Mouse (Mus musculus) mouse embryonic stem cell (cell line): ENCODE measurements around the gene Fam166a.

ENCODE experiments used
- in situ Hi-C, 2 experiments: fragments of 300-500 bp; cut with MboI; formaldehyde crosslinking; loops; 1 replicate in 1 of 2; 3 replicates in 1 of 2; pipeline ENCODE4 v1.14.3; 2019 to 2020; ENCODE audit warnings: low sequenced_read_pairs in 2 of 2, low pct_unique_long_range_greater_than_20kb in 1 of 2, mixed read lengths in 1 of 2; ENCODE audit not compliant: unreplicated experiment in 1 of 2

The Fam166a gene

DNA sequence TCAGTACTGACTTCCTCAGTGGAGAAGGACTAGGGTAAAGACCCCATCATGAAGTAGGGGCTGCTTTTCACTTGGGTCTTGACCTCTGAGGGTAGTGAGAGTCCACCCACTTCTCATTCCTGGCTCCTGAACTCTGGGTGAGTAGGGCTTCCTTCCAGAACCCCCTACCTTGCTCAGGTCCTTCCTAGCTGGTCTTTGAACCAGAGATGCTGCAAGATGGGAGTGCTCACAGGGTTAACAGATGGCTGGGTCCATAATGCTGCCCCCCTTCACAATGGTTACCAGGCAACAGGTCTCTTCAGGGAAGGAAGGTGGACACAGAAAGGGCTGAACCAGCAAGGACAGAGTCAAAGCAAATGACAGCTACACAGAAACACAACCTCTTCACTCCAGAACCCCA is at the start of gene Fam166a:
Gene Fam166a, plus strand, starts transcription at position 301 of the 400 bp plus-strand sequence.
- in situ Hi-C loops = no loop called here

GRCm38 (mm10) chr2:25169778-25170177 is 48.8 kb upstream of the Fam166a start:
- in situ Hi-C loops = no loop called here

- in situ Hi-C loops = no loop called here
Observed at GRCm38 (mm10) chr2:25170326-25171100, 48.0 kb upstream of the Fam166a start.

- in situ Hi-C loops = no loop called here
Observed at GRCm38 (mm10) chr2:25171101-25171768, 47.3 kb upstream of the Fam166a start.

DNA sequence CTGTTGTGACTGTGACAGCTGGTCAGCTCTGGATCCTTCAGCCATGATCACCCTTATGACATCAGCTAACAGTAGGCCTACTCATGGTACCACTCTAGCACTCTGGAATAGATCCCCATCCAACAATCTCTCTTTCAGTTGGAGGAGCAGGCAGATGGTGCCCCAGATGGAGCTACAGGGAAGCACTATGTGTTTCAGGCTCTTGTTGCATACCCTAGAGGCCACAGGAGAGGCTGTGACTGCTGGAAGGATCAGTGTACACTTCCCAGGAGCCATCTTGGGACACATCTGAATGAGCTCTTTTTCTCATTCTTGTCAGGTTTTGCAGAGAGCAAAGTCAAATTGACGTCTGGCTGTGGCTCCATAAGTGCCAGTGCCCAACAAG is 46.8 kb upstream of the Fam166a start:
- in situ Hi-C loops = no loop called here

DNA sequence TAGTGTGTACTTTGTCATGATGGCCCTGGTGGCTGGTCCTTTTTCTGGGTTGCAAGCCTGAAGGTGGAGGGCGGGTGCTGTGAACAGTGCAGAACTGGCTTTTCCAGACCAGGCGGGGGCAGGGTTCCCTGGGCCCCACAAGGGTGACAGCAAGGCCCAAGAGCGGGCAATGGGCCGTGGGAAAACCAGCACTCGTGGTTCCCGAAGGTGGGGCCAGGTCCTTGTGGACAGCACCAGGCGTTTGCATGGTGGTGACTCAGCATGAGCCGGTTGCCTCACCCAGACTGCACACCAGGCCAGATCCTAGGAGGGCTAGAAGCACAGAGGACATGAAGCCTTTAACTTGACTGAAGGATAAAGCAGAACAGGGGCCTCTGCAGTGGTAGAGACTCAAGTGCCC is 45.9 kb upstream of the Fam166a start:
- in situ Hi-C loops = no loop called here

DNA sequence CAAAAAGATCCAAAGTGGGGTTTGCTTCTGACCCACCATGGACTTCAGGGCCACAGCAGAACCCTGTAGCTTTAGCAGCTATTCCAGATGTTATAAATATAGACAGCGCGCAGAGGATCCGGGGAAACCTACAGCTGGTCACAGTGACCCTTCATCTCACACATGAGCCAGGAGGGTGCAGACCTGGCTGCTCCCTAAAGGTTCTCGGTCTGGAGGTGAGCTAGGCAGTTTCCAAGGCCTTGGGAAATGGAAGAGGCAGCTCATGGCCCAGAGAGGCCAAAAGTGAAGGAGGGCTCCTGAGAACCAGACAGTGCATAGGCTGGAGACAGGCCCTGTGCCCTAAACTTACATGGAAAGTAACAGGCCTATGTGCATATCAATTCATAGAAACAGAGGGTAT is 44.7 kb upstream of the Fam166a start:
- in situ Hi-C loops = no loop called here

- in situ Hi-C loops = no loop called here
Observed at GRCm38 (mm10) chr2:25174866-25175689, 43.5 kb upstream of the Fam166a start.

- in situ Hi-C loops = no loop called here
Observed at GRCm38 (mm10) chr2:25175690-25176078, 42.9 kb upstream of the Fam166a start.

GRCm38 (mm10) chr2:25176573-25176972 is 42.0 kb upstream of the Fam166a start:
- in situ Hi-C loops = no loop called here

DNA sequence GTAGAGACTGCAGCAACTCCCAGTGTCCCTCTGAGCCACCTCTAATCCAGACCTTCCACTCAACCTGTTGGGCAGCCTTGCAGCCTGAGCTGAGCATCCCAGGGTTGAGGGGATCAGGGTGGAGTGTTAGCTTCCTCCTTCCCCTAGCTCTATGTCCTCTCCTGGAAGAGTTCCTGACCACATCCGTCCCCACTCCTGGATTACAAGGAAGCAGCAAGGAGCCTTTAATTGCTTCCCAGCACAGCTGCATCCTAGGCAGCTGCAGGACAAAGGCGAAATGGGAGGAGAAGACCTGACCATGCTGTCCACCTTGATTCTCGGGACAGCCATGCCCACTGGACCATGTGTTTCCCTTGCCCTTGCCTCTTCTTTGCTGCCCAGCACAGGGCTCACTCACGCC is 41.5 kb upstream of the Fam166a start:
- in situ Hi-C loops = no loop called here

DNA sequence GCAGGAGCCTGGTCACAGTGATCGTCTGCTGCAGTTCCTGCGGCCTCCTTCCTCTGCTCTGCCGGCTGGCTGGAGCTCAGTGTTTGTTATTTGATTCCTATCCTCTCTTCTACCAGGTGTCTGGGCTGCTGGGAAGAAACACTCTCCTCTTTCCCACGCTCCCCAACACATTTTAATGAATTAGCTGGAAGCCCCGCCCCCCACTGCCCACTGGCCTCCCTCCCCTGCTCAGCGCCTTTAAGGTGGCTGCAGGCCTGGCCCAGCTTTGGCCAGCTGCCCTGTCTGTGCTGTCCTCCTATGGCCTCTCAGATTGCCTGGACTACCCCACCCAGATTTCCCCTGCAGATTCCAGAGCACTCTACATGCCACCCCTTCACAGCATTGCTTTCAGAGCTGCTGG is 40.9 kb upstream of the Fam166a start:
- in situ Hi-C loops = no loop called here

GRCm38 (mm10) chr2:25178285-25178972 is 40.1 kb upstream of the Fam166a start:
- in situ Hi-C loops = no loop called here

DNA sequence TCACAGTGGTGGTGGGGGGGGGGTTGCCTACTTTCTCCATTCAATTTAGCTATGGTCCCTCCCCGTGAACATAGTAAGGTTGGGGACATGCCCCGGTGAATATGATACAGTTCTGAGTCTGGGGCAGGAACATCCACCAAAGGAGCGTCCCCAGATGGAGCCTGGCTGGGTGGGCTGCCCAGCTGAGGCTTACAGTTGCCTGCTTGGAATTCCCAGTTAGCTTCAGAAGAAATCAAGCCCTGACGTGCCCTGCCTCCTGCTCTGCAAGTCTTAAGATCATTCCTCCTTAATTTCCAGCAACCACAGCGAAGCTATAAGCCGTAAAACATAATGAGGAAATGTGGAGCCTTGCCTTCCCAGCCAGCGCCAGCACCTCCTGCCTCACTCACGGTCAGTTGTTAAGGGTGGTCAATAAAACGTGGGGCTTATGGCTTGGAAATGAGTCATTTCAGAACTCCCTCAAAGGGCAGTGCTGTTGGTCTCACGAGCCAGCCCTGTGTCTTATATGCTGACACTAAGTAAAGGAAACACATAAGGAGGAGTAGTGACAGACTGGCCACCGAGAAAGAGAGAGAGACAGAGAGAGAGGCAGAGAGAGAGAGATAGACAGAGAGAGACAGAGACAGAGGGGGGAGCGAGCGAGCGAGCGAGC is 38.9 kb upstream of the Fam166a start:
- in situ Hi-C loops = no loop called here

DNA sequence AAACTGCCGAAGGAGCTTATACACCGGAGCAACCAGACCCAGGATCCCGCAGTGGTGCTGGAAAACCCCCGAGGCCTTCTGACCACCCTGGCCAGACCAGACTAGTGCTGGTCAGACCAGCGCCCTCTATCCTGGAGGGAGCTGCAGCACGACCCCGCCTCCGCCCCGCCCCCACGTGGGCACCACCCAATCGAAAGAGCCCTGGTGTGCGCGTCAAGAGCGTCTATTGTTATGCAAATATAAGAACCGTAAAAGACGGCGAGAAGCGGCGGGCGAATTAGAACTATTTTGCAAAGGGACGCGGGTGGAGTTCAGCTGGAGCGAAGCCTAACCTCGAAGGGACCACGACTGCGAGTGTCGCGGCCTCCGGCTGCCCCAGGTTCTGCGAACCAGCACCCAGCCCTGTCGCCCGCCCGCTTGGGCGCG is 38.1 kb upstream of the Fam166a start, which contains the start of gene Nrarp:
Gene Nrarp, plus strand, starts transcription at position 281 of the 426 bp plus-strand sequence.
- in situ Hi-C loops = no loop called here

DNA sequence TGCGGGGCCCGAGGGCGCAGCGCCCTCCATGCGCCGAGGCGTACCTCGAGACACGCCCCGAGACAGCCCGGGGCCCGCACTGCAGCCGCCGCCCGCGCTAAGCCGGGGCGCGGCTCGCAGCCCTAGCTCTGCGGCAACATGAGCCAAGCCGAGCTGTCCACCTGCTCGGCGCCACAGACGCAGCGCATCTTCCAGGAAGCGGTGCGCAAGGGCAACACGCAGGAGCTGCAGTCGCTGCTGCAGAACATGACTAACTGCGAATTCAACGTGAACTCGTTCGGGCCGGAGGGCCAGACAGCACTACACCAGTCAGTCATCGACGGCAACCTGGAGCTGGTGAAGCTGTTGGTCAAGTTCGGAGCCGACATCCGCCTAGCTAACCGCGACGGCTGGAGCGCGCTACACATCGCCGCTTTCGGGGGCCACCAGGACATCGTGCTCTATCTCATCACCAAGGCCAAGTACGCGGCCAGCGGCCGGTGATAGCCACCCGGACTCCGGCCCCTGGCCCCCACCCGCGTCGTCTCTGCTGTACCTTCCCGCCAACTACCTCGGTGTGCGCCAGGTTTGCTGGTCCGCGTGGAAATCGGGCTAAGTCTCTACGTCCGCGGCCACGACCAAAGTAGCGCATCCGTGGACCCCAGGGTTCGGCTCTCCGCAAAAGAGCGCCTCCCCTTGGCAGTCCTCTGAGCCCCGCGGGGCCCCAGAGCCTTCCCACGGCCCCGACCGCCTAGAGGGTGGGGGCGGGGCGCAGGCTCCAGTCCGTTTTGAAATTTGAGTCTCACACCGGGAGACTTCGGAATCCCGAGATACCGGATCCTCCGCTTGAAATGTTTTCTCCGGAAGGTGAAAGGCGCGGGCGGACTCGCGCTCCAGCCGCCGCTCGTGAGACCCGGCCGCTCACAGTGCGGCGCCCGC is 37.3 kb upstream of the Fam166a start:
- in situ Hi-C loops = no loop called here

DNA sequence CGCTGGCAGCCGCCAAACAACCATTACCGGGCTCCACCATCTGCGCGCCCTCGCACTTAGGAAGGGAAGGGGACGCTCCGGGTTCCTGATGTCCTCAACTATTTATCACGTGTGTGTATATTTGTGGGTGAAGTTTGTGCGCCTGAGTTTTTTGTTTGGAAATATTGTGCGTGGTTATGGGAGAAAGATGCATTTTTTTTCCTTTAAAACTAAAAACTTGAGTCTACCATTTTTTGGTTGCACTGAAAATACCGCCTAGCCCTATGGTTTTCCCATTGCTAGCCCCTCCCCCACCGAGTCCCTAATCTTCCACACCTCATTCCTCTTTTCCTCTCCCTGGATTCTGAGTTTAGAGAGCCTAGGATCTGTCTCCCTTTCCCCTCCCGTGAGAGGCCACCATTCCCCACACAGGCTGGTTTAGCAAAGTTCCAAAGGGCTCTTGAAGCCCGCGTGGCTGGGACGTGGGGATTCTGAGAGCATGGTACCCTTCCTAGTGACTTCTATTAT is 36.6 kb upstream of the Fam166a start:
- in situ Hi-C loops = no loop called here
